Mouse (Mus musculus) MEL (cell line): ENCODE measurements around the gene Il12rb1.

Experiments
- CTCF ChIP-seq, 3 experiments: IDR thresholded peaks in 2 of 3; conservative IDR thresholded peaks in 1 of 3; 2 replicates each; pipeline ENCODE4 v1.5.1; 2011 to 2012; ENCODE audit warnings: low read length in 3 of 3, low read depth in 2 of 3, mild to moderate bottlenecking in 2 of 3, improper control_type of control experiment in 1 of 3, inconsistent platforms in 1 of 3, mixed read lengths in 1 of 3, moderate library complexity in 1 of 3; ENCODE audit not compliant: control insufficient read depth in 1 of 3, insufficient read depth in 1 of 3, poor library complexity in 1 of 3, severe bottlenecking in 1 of 3
- ELF1 ChIP-seq: IDR thresholded peaks from 2 replicates; pipeline ENCODE4 v1.6.1; 2014; ENCODE audit warnings: low read depth, mild to moderate bottlenecking, inconsistent platforms, low read length, improper control_type of control experiment, moderate library complexity
- GATA1 ChIP-seq: IDR thresholded peaks from 2 replicates; pipeline ENCODE4 v1.6.1; 2011; ENCODE audit warnings: low read depth, low read length, improper control_type of control experiment
- MAX ChIP-seq: IDR thresholded peaks from 2 replicates; pipeline ENCODE4 v1.6.1; 2011; ENCODE audit warnings: low read length, improper control_type of control experiment
- POLR2A ChIP-seq, 2 experiments: IDR thresholded peaks; 2 replicates each; pipeline ENCODE4 v1.6.1; 2011 to 2012; ENCODE audit warnings: low read length in 2 of 2, mild to moderate bottlenecking in 2 of 2, control low read depth in 1 of 2, improper control_type of control experiment in 1 of 2, low read depth in 1 of 2, moderate library complexity in 1 of 2; ENCODE audit not compliant: control insufficient read depth in 1 of 2, insufficient read depth in 1 of 2, poor library complexity in 1 of 2
- POLR2AphosphoS2 ChIP-seq: IDR thresholded peaks from 2 replicates; pipeline ENCODE4 v1.6.1; 2011; ENCODE audit warnings: low read length, improper control_type of control experiment
- USF1 ChIP-seq: IDR thresholded peaks from 2 replicates; pipeline ENCODE4 v1.6.1; 2014; ENCODE audit warnings: low read depth, mild to moderate bottlenecking, inconsistent platforms, low read length, improper control_type of control experiment, moderate library complexity
- ZC3H11A ChIP-seq: IDR thresholded peaks from 2 replicates; pipeline ENCODE4 v1.6.1; 2012; ENCODE audit warnings: low read depth, mild to moderate bottlenecking, inconsistent platforms, low read length, improper control_type of control experiment
- ZMIZ1 ChIP-seq: IDR thresholded peaks from 2 replicates; pipeline ENCODE4 v1.6.1; 2012; ENCODE audit warnings: low read depth, mild to moderate bottlenecking, inconsistent platforms, low read length, improper control_type of control experiment, moderate library complexity

DNA sequence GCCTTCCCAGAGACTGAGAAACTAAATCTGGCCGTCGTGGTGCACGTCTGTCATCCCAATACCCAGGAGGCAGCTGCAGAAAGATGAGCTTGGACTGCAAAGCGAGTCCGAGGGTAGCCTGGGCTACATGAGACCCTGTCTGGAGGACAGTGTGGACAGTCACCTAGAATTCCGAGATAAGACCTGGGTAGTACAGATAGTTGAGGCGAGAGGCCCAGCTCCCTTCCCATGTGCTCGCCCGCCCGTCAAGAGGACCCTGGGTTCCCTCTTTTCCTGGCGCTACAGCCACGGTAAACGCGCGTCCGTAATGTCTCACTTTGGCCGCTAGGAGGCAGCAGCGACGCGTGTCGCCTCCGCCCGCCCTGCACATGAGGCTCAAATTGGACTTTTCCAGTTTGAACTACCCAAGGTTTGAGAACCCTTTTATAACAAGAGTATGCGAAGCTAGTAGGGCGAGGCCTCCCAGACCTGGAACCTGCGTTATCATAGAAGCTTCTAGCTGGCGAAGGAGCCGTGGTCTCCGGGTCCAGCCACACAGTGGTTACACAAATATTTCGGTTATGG, 13.2 kb downstream of the Il12rb1 start:
- TF ChIP-seq POLR2A (IDR thresholded peaks at IDR 0.05; ENCODE audit: control insufficient read depth in 1 of 2, insufficient read depth in 1 of 2, low read depth in 1 of 2, low read length in 2 of 2, poor library complexity in 1 of 2) (no peak), ELF1 (no peak), ZC3H11A (peak; percentile 72), CTCF (IDR thresholded peaks at IDR 0.05 in 2 of 3, conservative IDR thresholded peaks at IDR 0.05 in 1 of 3; ENCODE audit: control insufficient read depth in 1 of 3, insufficient read depth in 1 of 3, low read depth in 2 of 3, low read length in 3 of 3, poor library complexity in 1 of 3, severe bottlenecking in 1 of 3) (peak; percentile 85 to 96 (median 89)), MAX (peak; percentile 50; the same call in 1 of the 2 replicates), POLR2AphosphoS2 (no peak), USF1 (no peak), ZMIZ1 (no peak), GATA1 (no peak)
